Mouse (Mus musculus) left cerebral cortex, adult 18-20 months (tissue): Measurements from ENCODE around the gene Gpd1. TPM values are rescaled to one million over a fixed set of nuclear protein-coding genes. Genes with fewer than 3 reads are reported as not detected.
A peak's percentile ranks its signal among the peaks of the same experiment; 100 is the strongest.
"Not testable (repeated sequence)": the region's sequence is repeated elsewhere in the genome, so short reads cannot be mapped to it uniquely, and the experiment has no call there.

Experiments
- DNase-seq, 2 experiments: peaks; one replicate each; pipeline ENCODE4 v3.0.0; 2021 to 2022; ENCODE audit warnings: low spot score in 2 of 2, mixed read lengths in 1 of 2
- total RNA-seq, 2 experiments: library from RNA; stranded (reverse); gene quantifications; 2 replicates each; pipeline ENCODE4 v1.2.3; 2021

Gpd1 gene
- total RNA-seq, 2 experiments from 2014 or later, result 76.6 to 82.3 TPM

GRCm38 (mm10) chr15:99718461-99719021, 1.2 kb downstream of the Gpd1 start:
- DNase-seq, result no peak

GRCm38 (mm10) chr15:99719865-99720264, 2.5 kb downstream of the Gpd1 start:
- DNase-seq, result no peak

- no peak for DNase-seq
Measured at GRCm38 (mm10) chr15:99721921-99722743, 4.8 kb downstream of the Gpd1 start.

- DNase-seq, result no peak
Measured at GRCm38 (mm10) chr15:99723120-99723514, 5.8 kb downstream of the Gpd1 start.

GRCm38 (mm10) chr15:99723515-99724291, 6.4 kb downstream of the Gpd1 start:
- DNase-seq, result no peak

GRCm38 (mm10) chr15:99724292-99725021, 7.1 kb downstream of the Gpd1 start:
- DNase-seq, result peak; percentile 59 to 65

GRCm38 (mm10) chr15:99725341-99726155, 8.2 kb downstream of the Gpd1 start, which contains the start of gene Cox14:
TSS of gene Cox14 (plus strand) at chr15:99725618.
- peak; percentile 90 to 93 for DNase-seq

- DNase-seq, result no peak
Measured at GRCm38 (mm10) chr15:99726549-99726948, 9.2 kb downstream of the Gpd1 start.

- not testable (repeated sequence) for DNase-seq
Measured at GRCm38 (mm10) chr15:99727039-99727438, 9.7 kb downstream of the Gpd1 start.

- DNase-seq, result no peak
Measured at GRCm38 (mm10) chr15:99727525-99727924, 10.2 kb downstream of the Gpd1 start.

- no peak for DNase-seq
Measured at GRCm38 (mm10) chr15:99728211-99728610, 10.9 kb downstream of the Gpd1 start.

- no peak for DNase-seq
Measured at GRCm38 (mm10) chr15:99729056-99729783, 11.9 kb downstream of the Gpd1 start.

- no peak for DNase-seq
Measured at GRCm38 (mm10) chr15:99731167-99731566, 13.9 kb downstream of the Gpd1 start.

GRCm38 (mm10) chr15:99731678-99732077, 14.4 kb downstream of the Gpd1 start:
- DNase-seq, result no peak

- no peak for DNase-seq
Measured at GRCm38 (mm10) chr15:99733186-99733585, 15.9 kb downstream of the Gpd1 start.

GRCm38 (mm10) chr15:99735631-99736030, 18.3 kb downstream of the Gpd1 start:
- DNase-seq, result peak; percentile 100

GRCm38 (mm10) chr15:99736675-99737074, 19.4 kb downstream of the Gpd1 start:
- peak in 1 of 2 experiments; percentile 44 for DNase-seq

GRCm38 (mm10) chr15:99740229-99740628, 22.9 kb downstream of the Gpd1 start:
- DNase-seq, result no peak

- DNase-seq, result no peak
Measured at GRCm38 (mm10) chr15:99754204-99754603, 36.9 kb downstream of the Gpd1 start.

- DNase-seq, result no peak
Measured at GRCm38 (mm10) chr15:99767467-99767866, 50.2 kb downstream of the Gpd1 start.
